Mouse (Mus musculus) heart, embryonic 16.5 days (tissue): ENCODE measurements around the gene Ccl5. TPM values are rescaled to one million over a fixed set of nuclear protein-coding genes. Genes with fewer than 3 reads are reported as not detected.

Experiments used
- ATAC-seq: fragments of 200-750 bp; cut with Nextera tagmentation; replicated peaks from 2 replicates; pipeline ENCODE4 v1.8.0; 2017; ENCODE audit warnings: moderate number of reproducible peaks; ENCODE audit not compliant: insufficient read depth, low FRiP score; ENCODE audit errors: extremely low read depth
- H3K27ac ChIP-seq: fragments of 300-500 bp; sonication (generic); 2 replicates; pipeline ENCODE4 v1.5.1; 2014; ENCODE audit warnings: mild to moderate bottlenecking, low read length, control low read depth, moderate library complexity
- H3K27me3 ChIP-seq: fragments of 300-500 bp; sonication (generic); 2 replicates; pipeline ENCODE4 v1.6.1; 2014; ENCODE audit warnings: low read length, mixed read lengths; ENCODE audit not compliant: control insufficient read depth, insufficient read depth
- H3K36me3 ChIP-seq: fragments of 300-500 bp; sonication (generic); 2 replicates; pipeline ENCODE4 v1.6.1; 2014; ENCODE audit not compliant: control insufficient read depth, insufficient read depth
- H3K4me1 ChIP-seq: fragments of 300-500 bp; sonication (generic); 2 replicates; pipeline ENCODE4 v1.6.1; 2014; ENCODE audit warnings: low read length, mixed read lengths; ENCODE audit not compliant: control insufficient read depth, insufficient read depth
- H3K4me2 ChIP-seq: fragments of 300-500 bp; sonication (generic); 2 replicates; pipeline ENCODE4 v1.6.1; 2014; ENCODE audit warnings: low read depth, mild to moderate bottlenecking, control low read depth, low read length
- H3K4me3 ChIP-seq: fragments of 300-500 bp; sonication (generic); 2 replicates; pipeline ENCODE4 v1.5.1; 2014; ENCODE audit warnings: mild to moderate bottlenecking, control low read depth, low read length
- H3K9ac ChIP-seq: fragments of 300-500 bp; sonication (generic); 2 replicates; pipeline ENCODE4 v1.6.1; 2014; ENCODE audit warnings: low read length, control low read depth
- H3K9me3 ChIP-seq: fragments of 300-500 bp; sonication (generic); replicated peaks from 2 replicates; pipeline ENCODE4 v1.6.1; 2016; ENCODE audit warnings: low read length; ENCODE audit not compliant: control insufficient read depth
- WGBS: fragments of 180-500 bp; shearing (Covaris S2); extraction: QIAGEN DNeasy Blood & Tissue Kit; methylation state at CpG from one replicate; pipeline ENCODE4 v1.1.7; 2014; 5-methylcytosine and 5-hydroxymethylcytosine counted together
- polyA plus RNA-seq: library from polyadenylated mRNA; unstranded; fragments of >200 nt; fragmentation: Nextera tagmentation; extraction: Ambion mirVana; gene quantifications from 2 replicates; pipeline ENCODE4 v1.2.1, GENCODE M21; 2015

Gene Ccl5
- polyA plus RNA-seq, 1 experiment from 2014 or later = 2.5 TPM

DNA sequence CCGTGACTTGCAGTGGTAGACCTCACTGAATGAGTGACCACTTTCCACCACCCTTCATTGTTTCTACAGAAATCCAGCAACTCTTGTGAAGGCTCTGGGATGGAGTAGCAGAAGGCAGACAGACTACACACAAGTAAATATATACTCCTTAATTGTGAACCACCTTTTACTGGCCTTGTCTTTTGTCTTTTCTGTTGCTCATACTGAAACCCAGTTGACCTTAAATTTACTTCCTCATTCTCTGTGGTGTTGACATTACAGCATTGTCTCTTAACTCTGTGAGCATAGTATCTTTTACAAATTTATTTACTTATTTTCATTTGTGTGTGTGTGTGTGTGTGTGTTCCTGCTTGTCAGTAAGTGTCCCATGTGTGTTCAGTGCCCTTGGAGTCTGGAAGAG lies 2.9 kb upstream of the Ccl5 start:
- WGBS = 76% methylated on average over 1 of the region's 1 CpGs
- no peak overlapping the region for H3K4me2 ChIP-seq
- H3K27ac ChIP-seq = no peak overlapping the region
- no peak for ATAC-seq
- H3K27me3 ChIP-seq = no peaks in the 10 kb centered on the region
- H3K9ac ChIP-seq = no peak overlapping the region
- no peaks in the 10 kb centered on the region for H3K36me3 ChIP-seq
- H3K4me1 ChIP-seq = 0 out of 2 replicates have a peak, but pooled peaks cover 3% of the 10 kb centered on the region
- H3K9me3 ChIP-seq = no peaks in the 10 kb centered on the region
- no peak overlapping the region for H3K4me3 ChIP-seq

DNA sequence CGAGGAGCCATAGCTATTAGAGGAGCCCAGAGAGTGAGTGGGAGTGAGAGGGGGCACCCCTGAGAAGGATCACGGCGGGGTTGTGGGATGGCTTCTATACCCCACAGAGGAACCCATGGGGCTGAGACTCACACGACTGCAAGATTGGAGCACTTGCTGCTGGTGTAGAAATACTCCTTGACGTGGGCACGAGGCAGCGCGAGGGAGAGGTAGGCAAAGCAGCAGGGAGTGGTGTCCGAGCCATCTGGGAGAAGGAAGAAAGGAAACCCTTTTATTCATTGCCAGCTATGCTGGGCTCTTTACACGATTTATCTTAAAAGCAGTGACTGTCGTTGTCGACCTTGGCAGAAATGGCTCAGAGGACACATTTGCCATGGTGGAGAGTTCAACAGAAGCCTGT lies 1.3 kb downstream of the Ccl5 start:
- Histone ChIP-seq H3K9me3 (no peaks in the 10 kb centered on the region), H3K4me2 (no peak overlapping the region), H3K27me3 (no peaks in the 10 kb centered on the region), H3K4me3 (no peak overlapping the region), H3K9ac (no peak overlapping the region), H3K4me1 (no peaks in the 10 kb centered on the region), H3K36me3 (no peaks in the 10 kb centered on the region), H3K27ac (no peak overlapping the region)
- 62% methylated on average over 12 of the region's 12 CpGs for WGBS
- ATAC-seq = no peak

DNA sequence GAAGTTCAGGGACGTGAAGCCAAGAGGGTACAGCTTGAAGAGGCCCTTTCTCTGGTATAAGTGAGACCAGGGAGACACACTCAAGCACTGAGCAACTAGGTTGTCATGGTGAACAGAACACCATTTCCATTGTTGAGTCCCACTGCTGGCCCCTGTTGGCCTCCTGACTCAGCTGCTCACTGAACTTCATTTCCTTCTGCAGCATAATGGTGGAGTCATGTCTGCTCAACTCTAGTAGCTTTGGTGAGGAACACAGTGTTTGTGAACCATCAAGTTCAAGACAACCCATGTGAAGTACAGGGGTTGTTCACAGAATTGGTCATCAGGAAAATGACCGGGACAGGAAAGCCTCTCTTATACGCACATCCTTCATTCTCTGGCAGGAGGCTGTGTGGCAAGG lies 8.2 kb downstream of the Ccl5 start, which contains the start of gene Heatr9:
Heatr9 (minus strand) TSS at position 101 of the 400 bp plus-strand sequence.
- no peak within 1 kb of the TSS for H3K4me3 ChIP-seq
- H3K9me3 ChIP-seq = no peaks in the 10 kb centered on the region
- H3K36me3 ChIP-seq = no peaks in the 10 kb centered on the region
- H3K4me1 ChIP-seq = no peaks in the 10 kb centered on the region
- ATAC-seq = no peak
- no peak within 1 kb of the TSS for H3K27ac ChIP-seq
- H3K27me3 ChIP-seq = no peaks in the 10 kb centered on the region; the same call in 1 of the 2 replicates
- no peak within 1 kb of the TSS for H3K4me2 ChIP-seq
- WGBS = 88% methylated on average over 3 of the region's 3 CpGs
- H3K9ac ChIP-seq = no peak within 1 kb of the TSS

DNA sequence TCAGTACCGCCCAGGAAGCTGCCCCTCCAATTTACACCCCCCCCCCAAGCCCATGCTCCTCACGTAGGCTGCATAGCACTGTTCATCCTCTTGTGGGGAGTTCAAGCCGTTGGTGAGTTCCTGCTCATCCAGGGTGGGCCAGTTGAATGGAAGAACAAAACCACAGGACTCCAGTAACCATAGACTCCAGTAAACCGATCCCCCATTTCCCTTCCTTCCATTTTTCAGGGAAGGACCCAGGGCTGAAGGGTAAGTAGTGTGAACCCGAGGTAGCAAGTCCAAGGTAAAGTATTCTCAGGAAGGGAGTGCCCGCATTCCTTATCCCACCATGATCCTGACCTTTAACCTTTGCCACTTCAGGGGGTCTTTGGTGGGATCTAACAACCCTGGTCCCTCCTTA lies 11.9 kb downstream of the Ccl5 start:
- no peak overlapping the region for H3K27ac ChIP-seq
- ATAC-seq = no peak
- H3K4me2 ChIP-seq = no peak overlapping the region
- WGBS = 78% methylated on average over 6 of the region's 6 CpGs
- no peaks in the 10 kb centered on the region; the same call in 1 of the 2 replicates for H3K27me3 ChIP-seq
- H3K36me3 ChIP-seq = no peaks in the 10 kb centered on the region
- H3K4me1 ChIP-seq = no peaks in the 10 kb centered on the region
- no peak overlapping the region for H3K4me3 ChIP-seq
- no peaks in the 10 kb centered on the region for H3K9me3 ChIP-seq
- H3K9ac ChIP-seq = no peak overlapping the region

DNA sequence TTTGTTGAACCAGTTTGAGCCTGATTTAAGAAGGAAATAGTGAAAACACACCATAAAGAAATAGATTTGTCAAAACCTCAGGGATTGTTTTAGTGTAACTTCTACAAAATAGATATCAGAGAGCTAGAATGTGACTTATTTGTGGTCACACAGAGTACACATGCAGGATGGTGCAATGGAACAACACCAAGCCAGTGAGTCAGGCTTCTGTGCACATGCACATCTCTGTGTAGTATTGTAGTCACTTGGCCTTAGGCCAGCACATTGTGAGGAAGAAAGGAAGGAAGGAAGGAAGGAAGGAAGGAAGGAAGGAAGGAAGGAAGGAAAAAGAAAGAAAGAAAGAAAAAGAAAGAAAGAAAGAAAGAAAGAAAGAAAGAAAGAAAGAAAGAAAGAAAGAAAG lies 13.2 kb downstream of the Ccl5 start:
- Histone ChIP-seq H3K27me3 (no peaks in the 10 kb centered on the region; the same call in 1 of the 2 replicates), H3K27ac (no peak overlapping the region), H3K9me3 (no peaks in the 10 kb centered on the region), H3K4me1 (no peaks in the 10 kb centered on the region), H3K4me3 (no peak overlapping the region), H3K9ac (no peak overlapping the region), H3K36me3 (no peaks in the 10 kb centered on the region), H3K4me2 (no peak overlapping the region)
- ATAC-seq = no peak

DNA sequence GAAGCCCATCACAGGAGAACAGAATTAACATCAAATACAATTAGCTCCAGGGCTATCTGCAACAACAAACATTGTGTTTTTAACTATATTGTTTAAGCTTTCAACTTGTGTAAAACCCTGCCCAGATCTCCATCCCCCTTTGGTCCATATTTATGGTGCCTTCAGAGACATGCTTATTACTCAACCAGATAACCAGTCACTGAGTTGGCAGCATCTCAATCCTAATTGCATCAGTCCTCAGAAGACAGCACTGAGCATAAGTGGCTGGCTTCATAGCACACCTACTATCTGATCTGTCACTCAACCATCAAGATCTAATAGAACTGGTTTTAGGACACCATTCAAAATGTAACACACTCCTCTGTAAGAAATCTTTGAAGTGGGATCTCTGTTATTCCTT lies 20.8 kb downstream of the Ccl5 start:
- H3K9me3 ChIP-seq = no peaks in the 10 kb centered on the region
- H3K27ac ChIP-seq = no peak overlapping the region
- peaks cover 6% of the 10 kb centered on the region; the same call in 1 of the 2 replicates for H3K4me1 ChIP-seq
- H3K9ac ChIP-seq = no peak overlapping the region
- no peak overlapping the region for H3K4me2 ChIP-seq
- H3K4me3 ChIP-seq = no peak overlapping the region
- H3K36me3 ChIP-seq = peaks cover 9% of the 10 kb centered on the region
- no peak for ATAC-seq
- H3K27me3 ChIP-seq = no peaks in the 10 kb centered on the region

DNA sequence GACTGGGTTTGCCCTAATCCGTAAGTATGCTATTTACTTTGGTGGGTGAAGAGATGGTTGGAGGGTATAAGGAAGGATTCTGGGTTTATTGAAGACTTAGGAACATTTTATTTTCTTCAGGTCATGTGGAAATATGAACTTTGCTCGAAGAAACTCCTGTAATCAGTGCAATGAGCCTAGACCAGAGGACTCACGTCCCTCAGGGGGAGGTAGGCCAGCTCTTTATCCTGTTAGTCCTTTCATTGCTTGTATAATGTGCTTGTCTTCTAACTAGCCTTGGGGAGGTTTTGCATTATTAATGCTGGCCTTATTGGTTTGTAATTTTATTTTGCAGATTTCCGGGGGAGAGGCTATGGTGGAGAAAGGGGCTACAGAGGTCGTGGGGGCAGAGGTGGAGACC lies 26.0 kb downstream of the Ccl5 start:
- no peak overlapping the region for H3K27ac ChIP-seq
- H3K27me3 ChIP-seq = no peaks in the 10 kb centered on the region
- no peaks in the 10 kb centered on the region for H3K9me3 ChIP-seq
- H3K4me2 ChIP-seq = no peak overlapping the region
- 90% methylated on average over 5 of the region's 5 CpGs for WGBS
- no peak overlapping the region for H3K4me3 ChIP-seq
- peaks cover 34% of the 10 kb centered on the region for H3K36me3 ChIP-seq
- H3K4me1 ChIP-seq = peaks cover 6% of the 10 kb centered on the region; the same call in 1 of the 2 replicates
- H3K9ac ChIP-seq = no peak overlapping the region
- ATAC-seq = no peak

DNA sequence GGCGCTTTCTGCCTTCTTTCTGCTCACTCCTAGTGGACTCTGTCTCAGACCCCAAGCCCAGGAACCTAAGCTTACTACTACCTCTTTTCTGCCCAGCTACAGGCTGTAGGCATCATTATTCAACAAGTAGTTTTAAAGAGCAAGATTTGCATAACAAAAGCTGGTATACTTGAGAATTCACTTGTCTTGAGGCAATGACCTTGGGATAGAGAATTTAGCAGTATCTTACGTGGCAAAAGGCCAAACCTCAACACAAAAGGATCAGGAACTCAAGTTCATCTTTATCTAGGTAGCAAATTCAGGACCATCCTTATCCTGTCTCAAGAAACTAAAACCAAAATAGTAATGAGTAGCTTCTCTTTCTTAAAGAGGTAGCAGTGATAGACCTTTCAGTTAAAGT lies 34.7 kb downstream of the Ccl5 start:
- WGBS = 89% methylated on average over 2 of the region's 2 CpGs
- Histone ChIP-seq H3K27ac (no peak overlapping the region), H3K9ac (no peak overlapping the region)

DNA sequence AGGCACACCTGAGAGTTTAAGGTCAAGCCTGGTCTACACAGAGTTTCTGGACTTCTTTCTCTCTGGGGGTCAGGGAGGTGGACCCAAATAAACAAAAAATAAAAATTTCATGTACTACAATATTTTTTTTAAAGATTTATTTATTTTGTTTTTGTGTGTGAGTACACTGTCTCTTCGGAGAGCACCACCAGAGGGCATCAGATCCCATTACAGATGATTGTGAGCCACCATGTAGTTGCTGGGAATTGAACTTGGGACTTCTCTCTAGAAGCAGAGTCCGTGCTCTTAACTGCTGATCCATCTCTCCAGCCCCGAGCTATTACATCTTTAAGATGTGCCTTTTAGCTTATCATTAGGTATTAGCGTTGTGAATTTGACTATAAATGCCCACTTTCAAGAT lies 38.8 kb downstream of the Ccl5 start:
- no peak overlapping the region for H3K27ac ChIP-seq
- WGBS = 84% methylated on average over 4 of the region's 4 CpGs
- no peak overlapping the region for H3K9ac ChIP-seq
- no peak overlapping the region for H3K4me3 ChIP-seq
- no peak overlapping the region for H3K4me2 ChIP-seq
- no peaks in the 10 kb centered on the region for H3K27me3 ChIP-seq
- peaks cover 14% of the 10 kb centered on the region for H3K36me3 ChIP-seq
- ATAC-seq = no peak
- no peaks in the 10 kb centered on the region for H3K4me1 ChIP-seq
- no peaks in the 10 kb centered on the region for H3K9me3 ChIP-seq

More for the DNA sequence above, 34.7 kb downstream of the Ccl5 start:
- no peak for ATAC-seq
- Histone ChIP-seq H3K4me2 (no peak overlapping the region), H3K9me3 (no peaks in the 10 kb centered on the region), H3K4me3 (no peak overlapping the region), H3K27me3 (no peaks in the 10 kb centered on the region), H3K4me1 (no peaks in the 10 kb centered on the region), H3K36me3 (peaks cover 6% of the 10 kb centered on the region; the same call in 1 of the 2 replicates)
